Mouse (Mus musculus): ENCODE data around the gene Rad9b.

DNA sequence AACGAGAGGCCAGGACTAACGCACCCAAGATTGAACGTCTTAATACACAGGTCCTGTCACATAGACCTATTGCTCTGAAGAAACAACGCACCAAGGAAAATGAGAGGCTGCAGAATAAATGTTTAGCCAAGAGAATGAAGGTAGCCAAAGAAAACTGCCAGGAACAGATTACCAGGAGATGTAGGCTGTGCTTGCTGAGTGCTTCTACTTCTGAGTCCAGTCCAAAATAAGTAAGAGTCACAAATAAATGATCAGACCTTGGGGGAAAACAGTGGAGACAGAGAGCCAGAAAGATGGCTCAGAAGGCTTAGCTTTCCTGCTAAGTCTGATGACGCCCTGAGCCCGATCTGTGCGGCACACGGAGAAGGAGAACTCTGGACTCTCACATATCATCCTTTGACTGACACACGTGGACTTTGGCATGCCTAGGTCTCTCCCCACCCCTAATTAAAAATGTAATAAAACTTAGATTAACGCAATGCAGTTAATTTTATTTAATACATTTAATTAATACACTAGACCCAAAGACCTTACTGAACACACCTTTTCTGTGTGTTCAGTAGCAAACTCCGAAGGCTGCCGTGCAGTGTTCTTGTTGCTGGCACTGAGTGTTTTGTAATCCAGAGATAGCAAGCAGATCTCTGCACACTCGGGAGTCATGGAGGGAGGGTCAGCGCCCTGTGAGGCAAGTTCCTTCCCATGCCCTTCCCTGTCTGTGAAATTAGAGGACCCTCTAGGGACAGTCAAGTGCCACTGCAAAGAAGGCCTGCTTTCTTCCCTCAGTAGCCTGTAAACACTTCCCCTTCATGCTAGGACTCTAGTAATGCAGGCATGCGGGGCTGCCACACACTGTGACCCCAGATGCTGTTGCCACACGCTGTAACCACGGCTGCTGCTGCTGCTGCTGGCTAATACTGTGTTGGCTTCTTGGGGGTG, 51.0 kb downstream of the Rad9b start:
- TF ChIP-seq CTCF (IDR thresholded peaks at IDR 0.05; ENCODE audit: low read depth) = peak; percentile 44
- TF ChIP-seq EP300 (IDR thresholded peaks at IDR 0.05; ENCODE audit: low read depth) = no peak
